Mouse (Mus musculus): ENCODE data around the gene St6gal1. TPM values are rescaled to one million over a fixed set of nuclear protein-coding genes. Genes with fewer than 3 reads are reported as not detected.

St6gal1 gene
- polyA plus RNA-seq, 1 experiment from 2014 or later = 36.2 TPM

- peak overlapping the region; percentile 69 for H3K4me3 ChIP-seq (replicated peaks)
- no peaks in the 10 kb centered on the region for H3K36me3 ChIP-seq (replicated peaks)
- H3K9me3 ChIP-seq = no peaks in the 10 kb centered on the region
- peak; percentile 49 for ATAC-seq (ENCODE audit: low FRiP score)
- H3K4me2 ChIP-seq = peak overlapping the region; percentile 86
- H3K27me3 ChIP-seq = peaks cover 22% of the 10 kb centered on the region; the same call in 1 of the 2 replicates
- peak overlapping the region; percentile 90 for H3K27ac ChIP-seq
- peak overlapping the region; percentile 91 for H3K9ac ChIP-seq
- WGBS = under 1% methylated on average over 28 of the region's 28 CpGs
- H3K4me1 ChIP-seq = peaks cover 33% of the 10 kb centered on the region
Observed at GRCm38 (mm10) chr16:23225821-23226600, 1.5 kb downstream of the St6gal1 start.

DNA sequence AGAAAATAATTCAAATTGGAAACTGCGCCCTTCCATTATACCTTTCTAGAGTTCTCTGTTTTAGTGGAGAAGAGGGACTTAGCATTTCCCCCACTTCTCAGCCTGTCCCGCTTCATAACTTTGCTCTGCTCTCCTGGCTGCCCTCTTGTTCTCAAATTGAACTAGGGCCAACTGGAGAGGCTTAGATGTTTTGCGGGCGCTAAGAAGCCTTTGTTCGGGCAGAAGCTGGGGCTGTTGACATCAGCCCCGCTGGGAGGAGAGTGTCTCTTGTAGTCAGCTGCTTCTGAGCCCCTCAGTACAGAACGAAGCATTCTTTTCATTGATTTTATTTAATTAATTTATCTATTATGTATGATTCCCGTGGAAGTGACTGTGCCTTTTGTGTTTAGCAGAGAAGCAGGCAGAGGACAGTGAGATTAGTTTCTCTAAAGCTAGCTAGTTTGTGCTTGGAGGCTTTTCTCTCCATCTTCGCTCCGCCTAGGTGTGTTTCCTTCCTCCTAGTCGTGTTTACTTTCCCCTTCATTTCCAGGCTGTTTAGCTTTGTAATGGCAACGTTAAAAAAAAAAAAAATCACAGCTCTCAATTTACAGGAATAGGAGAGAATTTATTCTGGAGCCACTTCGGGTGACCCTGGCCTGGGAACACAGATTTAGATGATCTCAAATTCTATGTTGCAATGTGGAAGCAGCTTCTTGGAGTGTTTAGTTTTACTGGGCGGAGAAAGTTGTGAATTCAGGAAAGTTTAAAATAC is 2.2 kb downstream of the St6gal1 start:
- peaks cover 33% of the 10 kb centered on the region for H3K4me1 ChIP-seq
- peak overlapping the region; percentile 90 for H3K27ac ChIP-seq

DNA sequence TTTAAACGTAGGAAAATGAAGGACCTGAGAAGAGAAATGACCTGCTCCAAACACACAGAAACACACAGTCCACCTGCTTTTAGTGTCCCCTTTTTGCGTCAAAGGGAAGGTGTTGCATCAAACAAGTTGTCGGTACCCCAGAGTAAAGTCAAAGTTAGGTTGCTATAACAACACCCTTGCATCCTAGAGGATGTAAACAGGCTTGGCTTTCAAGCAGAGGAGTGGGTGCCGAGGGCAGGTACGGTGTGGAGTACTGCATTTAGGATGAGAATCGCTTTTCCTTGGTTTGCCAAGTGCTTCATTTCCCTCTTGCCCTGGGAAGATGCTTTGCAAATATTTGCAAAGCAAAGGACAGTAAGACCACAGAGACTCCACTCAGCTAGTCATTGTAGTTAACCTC is 3.3 kb downstream of the St6gal1 start:
- H3K4me3 ChIP-seq (replicated peaks) = no peak overlapping the region
- no peak for ATAC-seq (ENCODE audit: low FRiP score)
- WGBS = 18% methylated on average over 6 of the region's 6 CpGs
- no peaks in the 10 kb centered on the region for H3K36me3 ChIP-seq (replicated peaks)
- H3K27me3 ChIP-seq = peaks cover 19% of the 10 kb centered on the region; the same call in 1 of the 2 replicates
- H3K9ac ChIP-seq = no peak overlapping the region
- peaks cover 33% of the 10 kb centered on the region for H3K4me1 ChIP-seq
- H3K4me2 ChIP-seq = peak overlapping the region; percentile 86
- no peaks in the 10 kb centered on the region for H3K9me3 ChIP-seq
- no peak overlapping the region for H3K27ac ChIP-seq

More for the DNA sequence above, 2.2 kb downstream of the St6gal1 start:
- peaks cover 19% of the 10 kb centered on the region; the same call in 1 of the 2 replicates for H3K27me3 ChIP-seq
- peak overlapping the region; percentile 69 for H3K4me3 ChIP-seq (replicated peaks)
- H3K36me3 ChIP-seq (replicated peaks) = no peaks in the 10 kb centered on the region
- no peak for ATAC-seq (ENCODE audit: low FRiP score)
- 9% methylated on average over 14 of the region's 14 CpGs for WGBS
- H3K9me3 ChIP-seq = no peaks in the 10 kb centered on the region
- peak overlapping the region; percentile 91 for H3K9ac ChIP-seq
- H3K4me2 ChIP-seq = peak overlapping the region; percentile 86

DNA sequence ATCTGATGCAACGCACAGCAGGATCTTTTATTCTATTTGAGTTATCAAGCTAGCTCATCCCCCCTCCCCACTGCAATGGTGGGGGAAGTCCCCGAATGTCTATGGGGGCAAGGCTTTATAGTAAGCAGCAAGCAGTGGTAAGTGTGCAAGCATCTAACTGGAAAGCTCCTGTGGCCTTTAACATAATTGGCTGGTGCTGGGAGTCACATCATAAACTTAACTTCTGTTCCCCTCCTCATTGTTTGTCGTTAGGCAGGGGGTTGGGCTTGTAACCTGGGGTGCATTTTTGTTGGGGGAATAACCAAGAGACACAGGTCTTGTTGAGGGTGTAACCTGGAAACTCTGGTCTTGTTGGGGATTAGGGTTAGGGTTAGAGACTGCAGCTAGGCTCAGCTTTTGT is 3.9 kb downstream of the St6gal1 start:
- peaks cover 15% of the 10 kb centered on the region; the same call in 1 of the 2 replicates for H3K27me3 ChIP-seq
- 28% methylated on average over 3 of the region's 3 CpGs for WGBS
- no peak overlapping the region for H3K4me3 ChIP-seq (replicated peaks)
- no peak for ATAC-seq (ENCODE audit: low FRiP score)
- H3K4me2 ChIP-seq = no peak overlapping the region
- H3K36me3 ChIP-seq (replicated peaks) = no peaks in the 10 kb centered on the region
- H3K4me1 ChIP-seq = peaks cover 33% of the 10 kb centered on the region
- no peaks in the 10 kb centered on the region for H3K9me3 ChIP-seq
- no peak overlapping the region for H3K9ac ChIP-seq
- H3K27ac ChIP-seq = no peak overlapping the region

DNA sequence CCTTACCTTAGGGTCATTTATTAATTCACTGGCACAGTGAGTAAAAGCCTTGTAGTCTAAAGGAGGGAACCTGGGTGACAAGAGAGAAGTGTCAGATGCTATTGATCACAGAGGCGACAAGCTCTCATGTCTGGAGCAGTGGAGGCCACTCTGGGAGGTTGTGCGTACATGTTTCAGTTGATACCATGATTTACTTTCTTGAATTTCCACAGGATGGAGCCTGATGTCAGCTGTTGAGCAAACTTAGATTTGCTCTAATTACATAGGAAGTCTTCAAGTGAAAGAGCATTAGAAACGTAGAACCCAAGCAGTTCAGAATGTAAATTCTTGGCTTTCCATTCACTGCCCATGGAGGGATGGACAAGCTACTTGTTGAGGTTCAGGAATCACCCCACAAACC is 5.4 kb downstream of the St6gal1 start:
- H3K9ac ChIP-seq = no peak overlapping the region
- no peak for ATAC-seq (ENCODE audit: low FRiP score)
- H3K27ac ChIP-seq = no peak overlapping the region
- H3K4me1 ChIP-seq = peaks cover 33% of the 10 kb centered on the region
- H3K9me3 ChIP-seq = no peaks in the 10 kb centered on the region
- H3K4me3 ChIP-seq (replicated peaks) = no peak overlapping the region
- WGBS = 68% methylated on average over 3 of the region's 3 CpGs
- 0 out of 2 replicates have a peak, but pooled peaks cover 3% of the 10 kb centered on the region for H3K36me3 ChIP-seq (replicated peaks)
- no peak overlapping the region for H3K4me2 ChIP-seq
- peaks cover 13% of the 10 kb centered on the region; the same call in 1 of the 2 replicates for H3K27me3 ChIP-seq

GRCm38 (mm10) chr16:23231168-23231567 is 6.6 kb downstream of the St6gal1 start:
- Histone ChIP-seq H3K4me1 (peaks cover 29% of the 10 kb centered on the region), H3K9me3 (no peaks in the 10 kb centered on the region), H3K36me3 (replicated peaks) (0 out of 2 replicates have a peak, but pooled peaks cover 3% of the 10 kb centered on the region), H3K27me3 (peaks cover 13% of the 10 kb centered on the region; the same call in 1 of the 2 replicates), H3K4me2 (no peak overlapping the region), H3K4me3 (replicated peaks) (no peak overlapping the region), H3K27ac (no peak overlapping the region), H3K9ac (no peak overlapping the region)
- ATAC-seq (ENCODE audit: low FRiP score) = no peak
- 78% methylated on average over 4 of the region's 4 CpGs for WGBS

DNA sequence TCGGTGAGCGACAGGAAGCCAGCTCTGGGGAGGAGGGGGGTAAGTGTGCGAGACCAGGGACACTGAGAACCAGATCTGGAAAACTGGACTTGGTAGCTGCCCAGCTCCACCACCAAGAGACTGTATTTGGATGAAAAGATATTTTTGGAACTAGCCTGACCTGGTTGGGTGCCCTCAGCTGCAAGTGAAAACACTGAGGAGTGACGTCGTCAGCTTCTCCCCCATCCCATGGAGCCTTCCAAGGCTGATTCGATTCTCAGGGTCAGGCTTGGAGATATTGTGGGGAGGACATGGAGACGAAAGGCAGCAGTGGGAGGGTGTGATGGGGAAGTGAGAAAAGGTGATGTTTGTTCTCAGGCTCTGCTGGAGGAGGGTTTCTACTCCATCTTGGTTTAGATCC is 8.2 kb downstream of the St6gal1 start:
- Histone ChIP-seq H3K4me3 (replicated peaks) (no peak overlapping the region), H3K9ac (no peak overlapping the region), H3K9me3 (no peaks in the 10 kb centered on the region), H3K27ac (no peak overlapping the region), H3K4me1 (peaks cover 25% of the 10 kb centered on the region), H3K36me3 (replicated peaks) (0 out of 2 replicates have a peak, but pooled peaks cover 3% of the 10 kb centered on the region), H3K27me3 (peaks cover 9% of the 10 kb centered on the region; the same call in 1 of the 2 replicates), H3K4me2 (no peak overlapping the region)
- ATAC-seq (ENCODE audit: low FRiP score) = no peak
- WGBS = 83% methylated on average over 7 of the region's 7 CpGs

DNA sequence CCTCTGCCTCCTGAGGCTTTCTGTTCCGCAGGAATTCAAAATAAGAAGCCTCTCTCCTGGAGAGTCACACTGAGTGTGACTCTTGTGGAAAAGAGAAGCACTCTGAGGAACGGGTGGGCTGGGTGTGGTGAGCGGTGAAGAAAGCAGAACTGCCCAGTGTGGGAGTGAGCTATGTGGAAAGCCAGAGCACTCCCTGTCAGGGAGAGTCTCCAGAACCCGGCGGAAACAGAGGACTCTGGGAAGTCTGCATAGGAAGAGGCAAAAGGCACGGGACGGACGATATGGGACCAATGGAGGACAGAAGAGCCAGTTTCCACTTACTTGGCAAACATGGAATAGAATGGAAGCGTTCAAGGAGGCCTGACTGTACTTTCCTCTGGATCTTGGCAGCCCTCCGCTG is 9.0 kb downstream of the St6gal1 start:
- no peaks in the 10 kb centered on the region for H3K9me3 ChIP-seq
- peaks cover 3% of the 10 kb centered on the region; the same call in 1 of the 2 replicates for H3K27me3 ChIP-seq
- H3K4me3 ChIP-seq (replicated peaks) = no peak overlapping the region
- H3K4me2 ChIP-seq = no peak overlapping the region
- 0 out of 2 replicates have a peak, but pooled peaks cover 3% of the 10 kb centered on the region for H3K36me3 ChIP-seq (replicated peaks)
- H3K9ac ChIP-seq = no peak overlapping the region
- H3K4me1 ChIP-seq = peaks cover 21% of the 10 kb centered on the region
- WGBS = 92% methylated on average over 10 of the region's 10 CpGs
- no peak for ATAC-seq (ENCODE audit: low FRiP score)
- H3K27ac ChIP-seq = no peak overlapping the region

- Histone ChIP-seq H3K4me2 (no peak overlapping the region), H3K4me3 (replicated peaks) (no peak overlapping the region), H3K4me1 (peaks cover 19% of the 10 kb centered on the region), H3K27ac (no peak overlapping the region), H3K9ac (no peak overlapping the region), H3K9me3 (no peaks in the 10 kb centered on the region), H3K36me3 (replicated peaks) (0 out of 2 replicates have a peak, but pooled peaks cover 3% of the 10 kb centered on the region), H3K27me3 (no peaks in the 10 kb centered on the region)
- ATAC-seq (ENCODE audit: low FRiP score) = no peak
- 94% methylated on average over 5 of the region's 5 CpGs for WGBS
Observed at GRCm38 (mm10) chr16:23234557-23234956, 10.0 kb downstream of the St6gal1 start.

GRCm38 (mm10) chr16:23235173-23235694 is 10.7 kb downstream of the St6gal1 start:
- Histone ChIP-seq H3K9ac (no peak overlapping the region), H3K27me3 (no peaks in the 10 kb centered on the region), H3K4me1 (peaks cover 22% of the 10 kb centered on the region), H3K27ac (no peak overlapping the region), H3K4me2 (no peak overlapping the region), H3K9me3 (no peaks in the 10 kb centered on the region), H3K36me3 (replicated peaks) (0 out of 2 replicates have a peak, but pooled peaks cover 3% of the 10 kb centered on the region), H3K4me3 (replicated peaks) (no peak overlapping the region)
- no peak for ATAC-seq (ENCODE audit: low FRiP score)
- WGBS = 55% methylated on average over 7 of the region's 7 CpGs

DNA sequence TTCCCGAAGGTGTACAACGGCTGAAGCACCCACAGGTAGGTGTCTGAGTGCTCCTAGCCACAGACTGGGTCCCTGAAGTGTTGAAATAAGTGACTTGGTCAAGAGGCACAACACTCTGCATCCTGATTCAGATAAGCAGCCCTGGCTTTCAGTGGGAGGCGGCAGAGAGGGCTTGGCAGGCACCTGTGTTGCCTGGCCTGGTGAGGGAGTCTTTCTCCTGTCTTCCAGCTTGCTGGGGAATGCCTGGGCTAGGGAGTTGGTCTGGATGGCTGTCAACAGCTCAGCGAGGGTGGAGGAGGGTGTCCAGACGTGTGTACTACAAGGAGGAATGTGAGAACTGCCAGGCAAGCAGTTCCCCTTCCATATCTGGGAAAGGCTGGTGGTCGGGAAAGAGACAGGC is 15.0 kb downstream of the St6gal1 start:
- no peak for ATAC-seq (ENCODE audit: low FRiP score)
- Histone ChIP-seq H3K27me3 (no peaks in the 10 kb centered on the region), H3K9me3 (no peaks in the 10 kb centered on the region), H3K4me2 (no peak overlapping the region), H3K9ac (no peak overlapping the region), H3K4me3 (replicated peaks) (no peak overlapping the region), H3K4me1 (peaks cover 32% of the 10 kb centered on the region), H3K36me3 (replicated peaks) (0 out of 2 replicates have a peak, but pooled peaks cover 7% of the 10 kb centered on the region), H3K27ac (no peak overlapping the region)
- WGBS = 82% methylated on average over 6 of the region's 6 CpGs
